Mouse (Mus musculus) MEL (cell line): ENCODE results near the gene Gm49358. TPM values are rescaled to one million over a fixed set of nuclear protein-coding genes. Genes with fewer than 3 reads are reported as not detected.

Experiments used
- DNase-seq: peaks from one replicate; pipeline ENCODE4 v3.0.0; 2011; ENCODE audit warnings: low read depth, low spot score
- H3K27ac ChIP-seq: 2 replicates; pipeline ENCODE4 v1.5.1; 2012; ENCODE audit warnings: low read depth, mild to moderate bottlenecking, control low read depth, low read length, moderate library complexity; ENCODE audit not compliant: control insufficient read depth
- H3K27me3 ChIP-seq, 2 experiments: fragments of 150-350 bp in 1 of 2; sonication (generic) in 1 of 2; 2 replicates each; pipeline ENCODE4 v1.6.1; 2012; ENCODE audit warnings: low read length in 2 of 2, mild to moderate bottlenecking in 2 of 2, improper control_type of control experiment in 1 of 2, moderate library complexity in 1 of 2; ENCODE audit not compliant: insufficient read depth in 2 of 2, control insufficient read depth in 1 of 2
- H3K36me3 ChIP-seq, 2 experiments: 2 replicates each; pipeline ENCODE4 v1.6.1; 2012 to 2014; ENCODE audit warnings: low read length in 2 of 2, improper control_type of control experiment in 1 of 2, inconsistent platforms in 1 of 2, mild to moderate bottlenecking in 1 of 2; ENCODE audit not compliant: insufficient read depth in 2 of 2, control insufficient read depth in 1 of 2
- H3K4me1 ChIP-seq, 2 experiments: fragments of 150-350 bp in 1 of 2; sonication (generic) in 1 of 2; 2 replicates each; pipeline ENCODE4 v1.6.1; 2012; ENCODE audit warnings: low read length in 2 of 2, improper control_type of control experiment in 1 of 2, mild to moderate bottlenecking in 1 of 2; ENCODE audit not compliant: insufficient read depth in 2 of 2, control insufficient read depth in 1 of 2
- H3K4me3 ChIP-seq, 2 experiments: fragments of 150-350 bp in 1 of 2; sonication (generic) in 1 of 2; 2 replicates each; pipeline ENCODE4 v1.5.1; 2012; ENCODE audit warnings: low read depth in 2 of 2, low read length in 2 of 2, mild to moderate bottlenecking in 2 of 2, moderate library complexity in 2 of 2, control low read depth in 1 of 2, improper control_type of control experiment in 1 of 2; ENCODE audit not compliant: control insufficient read depth in 1 of 2, insufficient read depth in 1 of 2
- H3K79me2 ChIP-seq: 2 replicates; pipeline ENCODE4 v1.6.1; 2012; ENCODE audit warnings: mild to moderate bottlenecking, low read length, moderate library complexity; ENCODE audit not compliant: control insufficient read depth, poor library complexity, insufficient read depth
- H3K9ac ChIP-seq: 2 replicates; pipeline ENCODE4 v1.6.1; 2012; ENCODE audit warnings: low read depth, mild to moderate bottlenecking, control low read depth, low read length, moderate library complexity; ENCODE audit not compliant: control insufficient read depth, poor library complexity, severe bottlenecking
- H3K9me3 ChIP-seq: fragments of 150-350 bp; sonication (generic); replicated peaks from 2 replicates; pipeline ENCODE4 v1.6.1; 2012; ENCODE audit warnings: mild to moderate bottlenecking, low read length, improper control_type of control experiment, moderate library complexity; ENCODE audit not compliant: insufficient read depth
- CHD1 ChIP-seq: IDR thresholded peaks from 2 replicates; pipeline ENCODE4 v1.6.1; 2012; ENCODE audit warnings: low read depth, mild to moderate bottlenecking, inconsistent platforms, low read length, improper control_type of control experiment
- CTCF ChIP-seq, 3 experiments: IDR thresholded peaks in 2 of 3; conservative IDR thresholded peaks in 1 of 3; 2 replicates each; pipeline ENCODE4 v1.5.1; 2011 to 2012; ENCODE audit warnings: low read length in 3 of 3, low read depth in 2 of 3, mild to moderate bottlenecking in 2 of 3, improper control_type of control experiment in 1 of 3, inconsistent platforms in 1 of 3, mixed read lengths in 1 of 3, moderate library complexity in 1 of 3; ENCODE audit not compliant: control insufficient read depth in 1 of 3, insufficient read depth in 1 of 3, poor library complexity in 1 of 3, severe bottlenecking in 1 of 3
- E2F4 ChIP-seq: IDR thresholded peaks from 2 replicates; pipeline ENCODE4 v1.6.1; 2011; ENCODE audit warnings: low read depth, low read length, improper control_type of control experiment, borderline replicate concordance
- ELF1 ChIP-seq: IDR thresholded peaks from 2 replicates; pipeline ENCODE4 v1.6.1; 2014; ENCODE audit warnings: low read depth, mild to moderate bottlenecking, inconsistent platforms, low read length, improper control_type of control experiment, moderate library complexity
- ETS1 ChIP-seq: IDR thresholded peaks from 2 replicates; pipeline ENCODE4 v1.6.1; 2012; ENCODE audit warnings: low read depth, mild to moderate bottlenecking, inconsistent platforms, low read length, improper control_type of control experiment, moderate library complexity
- GABPA ChIP-seq: IDR thresholded peaks from 2 replicates; pipeline ENCODE4 v1.6.1; 2012; ENCODE audit warnings: low read depth, mild to moderate bottlenecking, inconsistent platforms, low read length, improper control_type of control experiment, moderate library complexity
- GATA1 ChIP-seq: IDR thresholded peaks from 2 replicates; pipeline ENCODE4 v1.6.1; 2011; ENCODE audit warnings: low read depth, low read length, improper control_type of control experiment
- HCFC1 ChIP-seq: IDR thresholded peaks from 2 replicates; pipeline ENCODE4 v1.6.1; 2012; ENCODE audit warnings: low read depth, mild to moderate bottlenecking, inconsistent platforms, low read length, improper control_type of control experiment, moderate library complexity
- JUND ChIP-seq: IDR thresholded peaks from 2 replicates; pipeline ENCODE4 v1.6.1; 2011; ENCODE audit warnings: low read depth, mild to moderate bottlenecking, improper control_type of control experiment, low read length
- KAT2A ChIP-seq: conservative IDR thresholded peaks from 2 replicates; pipeline ENCODE4 v1.6.1; 2012; ENCODE audit warnings: low read depth, low read length, improper control_type of control experiment, inconsistent platforms
- MAFK ChIP-seq: IDR thresholded peaks from 2 replicates; pipeline ENCODE4 v1.6.1; 2011; ENCODE audit warnings: low read depth, mild to moderate bottlenecking, low read length, improper control_type of control experiment, borderline replicate concordance
- MAX ChIP-seq: IDR thresholded peaks from 2 replicates; pipeline ENCODE4 v1.6.1; 2011; ENCODE audit warnings: low read length, improper control_type of control experiment
- MXI1 ChIP-seq: IDR thresholded peaks from 2 replicates; pipeline ENCODE4 v1.6.1; 2011; ENCODE audit warnings: mild to moderate bottlenecking, low read depth, low read length, improper control_type of control experiment
- MYB ChIP-seq: IDR thresholded peaks from 2 replicates; pipeline ENCODE4 v1.6.1; 2011; ENCODE audit warnings: mild to moderate bottlenecking, low read depth, low read length, improper control_type of control experiment
- NELFE ChIP-seq: IDR thresholded peaks from 2 replicates; pipeline ENCODE4 v1.6.1; 2011; ENCODE audit warnings: low read depth, low read length, improper control_type of control experiment
- NRF1 ChIP-seq: IDR thresholded peaks from 2 replicates; pipeline ENCODE4 v1.6.1; 2014; ENCODE audit warnings: low read depth, mild to moderate bottlenecking, inconsistent platforms, low read length, improper control_type of control experiment, moderate library complexity; ENCODE audit not compliant: poor library complexity, insufficient read depth, severe bottlenecking
- POLR2A ChIP-seq, 2 experiments: IDR thresholded peaks; 2 replicates each; pipeline ENCODE4 v1.6.1; 2011 to 2012; ENCODE audit warnings: low read length in 2 of 2, mild to moderate bottlenecking in 2 of 2, control low read depth in 1 of 2, improper control_type of control experiment in 1 of 2, low read depth in 1 of 2, moderate library complexity in 1 of 2; ENCODE audit not compliant: control insufficient read depth in 1 of 2, insufficient read depth in 1 of 2, poor library complexity in 1 of 2
- POLR2AphosphoS2 ChIP-seq: IDR thresholded peaks from 2 replicates; pipeline ENCODE4 v1.6.1; 2011; ENCODE audit warnings: low read length, improper control_type of control experiment
- RAD21 ChIP-seq: IDR thresholded peaks from 2 replicates; pipeline ENCODE4 v1.6.1; 2011; ENCODE audit warnings: mild to moderate bottlenecking, low read depth, low read length, improper control_type of control experiment
- SIN3A ChIP-seq: IDR thresholded peaks from 2 replicates; pipeline ENCODE4 v1.6.1; 2012; ENCODE audit warnings: low read length, improper control_type of control experiment, inconsistent platforms
- TAL1 ChIP-seq: IDR thresholded peaks from 2 replicates; pipeline ENCODE4 v1.6.1; 2012; ENCODE audit warnings: mild to moderate bottlenecking, inconsistent platforms, low read length, moderate library complexity, mixed read lengths
- TBP ChIP-seq: IDR thresholded peaks from 2 replicates; pipeline ENCODE4 v1.8.0; 2011; ENCODE audit warnings: low read depth, low read length, improper control_type of control experiment
- TCF12 ChIP-seq: IDR thresholded peaks from 2 replicates; pipeline ENCODE4 v1.6.1; 2014; ENCODE audit warnings: low read depth, mild to moderate bottlenecking, inconsistent platforms, low read length, improper control_type of control experiment, moderate library complexity
- USF2 ChIP-seq, 2 experiments: IDR thresholded peaks; 2 replicates each; pipeline ENCODE4 v1.6.1; 2011 to 2012; ENCODE audit warnings: improper control_type of control experiment in 2 of 2, low read length in 2 of 2, borderline replicate concordance in 1 of 2, inconsistent platforms in 1 of 2, low read depth in 1 of 2, mild to moderate bottlenecking in 1 of 2; ENCODE audit not compliant: insufficient read depth in 1 of 2
- ZC3H11A ChIP-seq: IDR thresholded peaks from 2 replicates; pipeline ENCODE4 v1.6.1; 2012; ENCODE audit warnings: low read depth, mild to moderate bottlenecking, inconsistent platforms, low read length, improper control_type of control experiment
- ZKSCAN1 ChIP-seq: IDR thresholded peaks from 2 replicates; pipeline ENCODE4 v1.6.1; 2012; ENCODE audit warnings: low read depth, mild to moderate bottlenecking, inconsistent platforms, low read length, improper control_type of control experiment, moderate library complexity
- ZMIZ1 ChIP-seq: IDR thresholded peaks from 2 replicates; pipeline ENCODE4 v1.6.1; 2012; ENCODE audit warnings: low read depth, mild to moderate bottlenecking, inconsistent platforms, low read length, improper control_type of control experiment, moderate library complexity
- ZNF384 ChIP-seq: IDR thresholded peaks from 2 replicates; pipeline ENCODE4 v1.6.1; 2012; ENCODE audit warnings: low read depth, mild to moderate bottlenecking, inconsistent platforms, low read length, improper control_type of control experiment
- polyA plus RNA-seq, 2 experiments: library from polyadenylated mRNA; stranded (reverse) in 1 of 2; unstranded in 1 of 2; fragments of >175 nt in 1 of 2; fragments of >200 nt in 1 of 2; gene quantifications; 2 replicates each; pipeline versions ENCODE4 v1.2.1 to v1.2.4; 2012; ENCODE audit warnings: low replicate concordance in 2 of 2, low read depth in 1 of 2; ENCODE audit not compliant: insufficient read length in 2 of 2, insufficient read depth in 1 of 2, missing spikeins in 1 of 2
- total RNA-seq: library from RNA; depleted of rRNA; stranded (reverse); fragments of 300-350 nt; gene quantifications from 2 replicates; pipeline ENCODE4 v1.2.3, GENCODE M21; 2012

The Gm49358 gene
- total and polyA plus RNA-seq, 3 experiments, result 1.3 TPM; not detected in 2

DNA sequence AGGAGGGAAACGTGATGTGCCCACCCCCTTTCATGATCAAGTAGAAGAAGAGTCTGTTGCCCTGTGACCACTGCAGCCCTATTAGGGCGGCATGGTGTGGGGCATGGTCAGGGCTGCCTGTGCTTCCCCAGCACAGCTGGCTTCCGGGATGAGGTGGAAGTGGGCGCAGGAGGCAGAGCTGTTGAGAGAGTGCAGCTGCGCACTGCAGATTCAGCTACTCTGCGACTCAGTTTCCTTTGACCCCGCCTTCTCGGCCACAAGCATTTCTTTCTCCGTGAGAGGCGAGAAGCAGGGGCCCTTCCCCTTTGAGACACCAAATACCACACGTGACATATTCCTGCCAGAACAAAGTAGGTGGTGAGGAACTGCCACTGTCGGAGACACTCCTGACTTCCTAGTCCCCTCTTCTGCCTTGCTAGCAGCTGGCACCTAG is 36.2 kb upstream of the Gm49358 start (continued):
- TF ChIP-seq KAT2A, result no peak
- peak; percentile 73 for TF ChIP-seq SIN3A
- TF ChIP-seq MYB, result no peak
- peak in 1 of 2 experiments; percentile 53; a peak in 1 of 4 replicates for TF ChIP-seq USF2 (IDR thresholded peaks at IDR 0.05; ENCODE audit: borderline replicate concordance in 1 of 2, insufficient read depth in 1 of 2, low read depth in 1 of 2, low read length in 2 of 2)
- TF ChIP-seq JUND, result no peak
- peak; percentile 72 for TF ChIP-seq HCFC1
- peak; percentile 36 for TF ChIP-seq TCF12
- TF ChIP-seq MAFK, result no peak
- no peak for TF ChIP-seq GATA1
- no peak for TF ChIP-seq ZC3H11A
- TF ChIP-seq NELFE, result peak; percentile 77
- TF ChIP-seq POLR2A (IDR thresholded peaks at IDR 0.05; ENCODE audit: control insufficient read depth in 1 of 2, insufficient read depth in 1 of 2, low read depth in 1 of 2, low read length in 2 of 2, poor library complexity in 1 of 2), result peak; percentile 88 to 90
- TF ChIP-seq, all 39 proteins: peak for 16

- Histone ChIP-seq H3K36me3 (peaks cover 0 to 3% of the 10 kb centered on the region in 2 experiments; a peak in 1 of 4 replicates), H3K79me2 (no peaks in the 10 kb centered on the region; the same call in 1 of the 2 replicates), H3K9me3 (no peaks in the 10 kb centered on the region), H3K27me3 (no peaks in the 10 kb centered on the region), H3K4me1 (peaks cover 0 to 7% of the 10 kb centered on the region in 2 experiments; a peak in 2 of 4 replicates), H3K4me3 (peak overlapping the region; percentile 27 to 57; a peak in 3 of 4 replicates), H3K9ac (peak overlapping the region; percentile 65), H3K27ac (peak overlapping the region; percentile 57)
- no peak for DNase-seq
- TF ChIP-seq TBP (no peak), GABPA (no peak), MYB (no peak), CTCF (IDR thresholded peaks at IDR 0.05 in 2 of 3, conservative IDR thresholded peaks at IDR 0.05 in 1 of 3; ENCODE audit: control insufficient read depth in 1 of 3, insufficient read depth in 1 of 3, low read depth in 2 of 3, low read length in 3 of 3, poor library complexity in 1 of 3, severe bottlenecking in 1 of 3) (no peak), HCFC1 (no peak)
Measured at GRCm38 (mm10) chr10:86728176-86728575, 35.6 kb upstream of the Gm49358 start.

GRCm38 (mm10) chr10:86730823-86731499 is 32.8 kb upstream of the Gm49358 start:
- H3K36me3 ChIP-seq, result peaks cover 0 to 3% of the 10 kb centered on the region in 2 experiments; a peak in 1 of 4 replicates
- peak; percentile 83 for DNase-seq
- peaks cover 0 to 7% of the 10 kb centered on the region in 2 experiments; a peak in 2 of 4 replicates for H3K4me1 ChIP-seq
- H3K9ac ChIP-seq, result no peak overlapping the region
- H3K4me3 ChIP-seq, result no peak overlapping the region
- no peaks in the 10 kb centered on the region for H3K27me3 ChIP-seq
- no peak overlapping the region for H3K27ac ChIP-seq
- no peaks in the 10 kb centered on the region; the same call in 1 of the 2 replicates for H3K79me2 ChIP-seq
- H3K9me3 ChIP-seq, result no peaks in the 10 kb centered on the region
- TF ChIP-seq NRF1, result no peak
- TF ChIP-seq E2F4, result no peak
- TF ChIP-seq CTCF (IDR thresholded peaks at IDR 0.05 in 2 of 3, conservative IDR thresholded peaks at IDR 0.05 in 1 of 3; ENCODE audit: control insufficient read depth in 1 of 3, insufficient read depth in 1 of 3, low read depth in 2 of 3, low read length in 3 of 3, poor library complexity in 1 of 3, severe bottlenecking in 1 of 3), result peak; percentile 88 to 94 (median 90)
- no peak for TF ChIP-seq TBP
- TF ChIP-seq CHD1, result no peak
- TF ChIP-seq MAX, result no peak
- peak; percentile 90 for TF ChIP-seq RAD21
- no peak for TF ChIP-seq ELF1
- TF ChIP-seq ETS1, result no peak
- TF ChIP-seq ZMIZ1, result no peak
- no peak for TF ChIP-seq POLR2AphosphoS2
- TF ChIP-seq ZNF384, result no peak
- TF ChIP-seq ZKSCAN1, result no peak
- no peak for TF ChIP-seq MXI1
- no peak for TF ChIP-seq TAL1
- no peak for TF ChIP-seq TCF12
